Mouse (Mus musculus) liver, embryonic 14.5 days (tissue): Measurements from ENCODE around the gene Pheta1. TPM values are rescaled to one million over a fixed set of nuclear protein-coding genes. Genes with fewer than 3 reads are reported as not detected.

Experiments
- ATAC-seq: fragments of 200-750 bp; cut with Nextera tagmentation; 2 replicates; pipeline ENCODE4 v1.8.0; 2017; ENCODE audit warnings: moderate number of reproducible peaks, mild to moderate bottlenecking, moderate library complexity; ENCODE audit not compliant: insufficient read depth
- DNase-seq, 3 experiments: peaks; one replicate each; pipeline ENCODE4 v3.0.0-alpha.2; 2012 to 2013; ENCODE audit warnings: low read depth in 3 of 3, low spot score in 3 of 3
- H3K27ac ChIP-seq: fragments of 300-500 bp; sonication (generic); 2 replicates; pipeline ENCODE4 v1.5.1; 2014; ENCODE audit warnings: moderate library complexity, mild to moderate bottlenecking, control low read depth, inconsistent platforms
- H3K27me3 ChIP-seq: fragments of 300-500 bp; sonication (generic); 2 replicates; pipeline ENCODE4 v1.6.1; 2014; ENCODE audit warnings: mild to moderate bottlenecking, low read length, moderate library complexity; ENCODE audit not compliant: control insufficient read depth, insufficient read depth
- H3K36me3 ChIP-seq: fragments of 300-500 bp; sonication (generic); replicated peaks from 2 replicates; pipeline ENCODE4 v1.6.1; 2014; ENCODE audit warnings: low read depth; ENCODE audit not compliant: control insufficient read depth, insufficient read depth
- H3K4me1 ChIP-seq, 2 experiments: fragments of 200-500 bp in 1 of 2; fragments of 300-500 bp in 1 of 2; sonication (generic) in 1 of 2; replicated peaks; 2 replicates each; pipeline ENCODE4 v1.6.1; 2012 to 2014; ENCODE audit warnings: antibody characterized with exemption in 1 of 2, inconsistent platforms in 1 of 2, low read length in 1 of 2; ENCODE audit not compliant: control insufficient read depth in 2 of 2, insufficient read depth in 2 of 2
- H3K4me2 ChIP-seq: fragments of 300-500 bp; sonication (generic); 2 replicates; pipeline ENCODE4 v1.6.1; 2014; ENCODE audit warnings: low read depth, mild to moderate bottlenecking, control low read depth, moderate library complexity
- H3K4me3 ChIP-seq, 2 experiments: fragments of 200-500 bp in 1 of 2; fragments of 300-500 bp in 1 of 2; sonication (generic) in 1 of 2; 2 replicates each; pipeline ENCODE4 v1.5.1; 2012 to 2014; ENCODE audit warnings: low read depth in 2 of 2, low read length in 2 of 2, mild to moderate bottlenecking in 2 of 2, control low read depth in 1 of 2, inconsistent platforms in 1 of 2, moderate library complexity in 1 of 2; ENCODE audit not compliant: insufficient read depth in 1 of 2
- H3K9ac ChIP-seq: fragments of 300-500 bp; sonication (generic); replicated peaks from 2 replicates; pipeline ENCODE4 v1.6.1; 2014; ENCODE audit warnings: mild to moderate bottlenecking, control low read depth, moderate library complexity
- H3K9me3 ChIP-seq: fragments of 300-500 bp; sonication (generic); 2 replicates; pipeline ENCODE4 v1.6.1; 2016; ENCODE audit warnings: low read length, mixed read lengths; ENCODE audit not compliant: control insufficient read depth
- CTCF ChIP-seq: IDR thresholded peaks from 2 replicates; pipeline ENCODE4 v1.5.1; 2016; ENCODE audit warnings: antibody characterized with exemption, low read depth, control low read depth
- EP300 ChIP-seq: IDR thresholded peaks from 2 replicates; pipeline ENCODE4 v1.6.1; 2016; ENCODE audit warnings: antibody characterized with exemption, low read depth
- WGBS: fragments of 180-500 bp; shearing (Covaris S2); extraction: QIAGEN DNeasy Blood & Tissue Kit; methylation state at CpG from one replicate; pipeline ENCODE4 v1.1.7; 2014; ENCODE audit not compliant: insufficient replicate concordance; 5-methylcytosine and 5-hydroxymethylcytosine counted together
- polyA plus RNA-seq, 2 experiments: library from polyadenylated mRNA; depleted of rRNA in 1 of 2; stranded (reverse) in 1 of 2; unstranded in 1 of 2; fragments of >200 nt; fragmentation: Nextera tagmentation in 1 of 2; extraction: Ambion mirVana in 1 of 2; gene quantifications; 2 replicates each; pipeline versions ENCODE4 v1.2.1 to v1.2.3; 2012 to 2014

The Pheta1 gene
- polyA plus RNA-seq, 2 experiments: 2.4 to 2.6 TPM

DNA sequence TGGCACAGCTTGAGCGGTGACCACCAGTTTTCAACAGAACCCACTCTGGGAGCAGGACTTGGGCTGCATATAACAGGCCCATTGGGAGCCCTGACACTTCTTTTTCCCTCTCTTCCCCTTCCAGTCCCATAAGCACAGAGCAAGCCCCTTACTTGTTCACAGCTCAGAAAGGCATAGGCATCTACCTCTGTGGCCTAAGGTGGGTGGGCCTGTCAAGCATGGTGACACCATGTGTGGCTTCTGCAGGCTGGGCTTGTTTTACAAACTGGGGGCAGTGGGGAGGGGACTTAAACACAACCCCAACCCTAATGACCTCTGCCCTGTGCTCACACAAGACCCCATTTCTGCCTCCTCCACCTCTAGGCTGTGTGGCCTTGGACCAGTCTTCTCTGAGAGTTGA, 25.1 kb upstream of the Pheta1 start:
- TF ChIP-seq EP300 (no peak), CTCF (no peak)
- Histone ChIP-seq H3K36me3 (peaks cover 23% of the 10 kb centered on the region), H3K9me3 (no peaks in the 10 kb centered on the region), H3K9ac (no peak overlapping the region), H3K27ac (no peak overlapping the region), H3K4me3 (no peak overlapping the region), H3K4me1 (peaks cover 0 to 4% of the 10 kb centered on the region in 2 experiments; a peak in 1 of 4 replicates), H3K4me2 (no peak overlapping the region), H3K27me3 (no peaks in the 10 kb centered on the region)
- WGBS: 88% methylated on average over 1 of the region's 1 CpGs
- DNase-seq (no peak), ATAC-seq (no peak)

GRCm38 (mm10) chr5:121824121-121824520, 24.7 kb upstream of the Pheta1 start:
- Histone ChIP-seq H3K4me2 (no peak overlapping the region), H3K9ac (no peak overlapping the region), H3K9me3 (no peaks in the 10 kb centered on the region), H3K4me3 (no peak overlapping the region), H3K27me3 (no peaks in the 10 kb centered on the region), H3K27ac (no peak overlapping the region), H3K4me1 (peaks cover 0 to 4% of the 10 kb centered on the region in 2 experiments; a peak in 1 of 4 replicates), H3K36me3 (peaks cover 19% of the 10 kb centered on the region)
- ATAC-seq (0 out of 2 replicates have a peak, but pooled peaks have one; percentile 13), DNase-seq (no peak)
- 50% methylated on average over 4 of the region's 4 CpGs for WGBS
- TF ChIP-seq EP300 (no peak), CTCF (no peak)

- no peak for TF ChIP-seq EP300
- no peak for TF ChIP-seq CTCF
- DNase-seq (no peak), ATAC-seq (no peak)
- Histone ChIP-seq H3K4me3 (no peak overlapping the region), H3K9me3 (no peaks in the 10 kb centered on the region), H3K9ac (no peak overlapping the region), H3K36me3 (peaks cover 18% of the 10 kb centered on the region), H3K4me2 (no peak overlapping the region), H3K27me3 (no peaks in the 10 kb centered on the region), H3K27ac (no peak overlapping the region), H3K4me1 (peaks cover 0 to 4% of the 10 kb centered on the region in 2 experiments; a peak in 1 of 4 replicates)
- WGBS: 74% methylated on average over 3 of the region's 3 CpGs
These were observed 23.2 kb upstream of the Pheta1 start for GRCm38 (mm10) chr5:121825606-121826005.

DNA sequence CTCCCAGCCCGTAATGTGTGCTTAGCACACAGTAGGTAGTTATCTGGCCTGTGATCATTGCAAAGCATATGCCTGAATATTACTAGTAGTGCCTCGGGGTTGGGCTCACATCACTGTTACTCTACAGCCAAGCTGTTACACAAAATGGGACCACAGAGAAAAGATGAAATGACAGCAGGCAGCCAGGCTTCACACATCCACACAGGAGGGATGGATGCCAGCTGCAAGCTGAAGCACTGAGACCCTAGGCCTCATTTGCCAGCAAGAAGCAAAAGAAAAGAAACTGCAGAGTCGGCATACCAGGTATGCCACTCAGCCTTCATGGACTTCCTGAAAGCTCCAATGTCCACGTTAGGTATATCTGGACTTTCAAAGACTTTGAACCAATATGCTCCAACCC, 20.9 kb upstream of the Pheta1 start:
- H3K9ac ChIP-seq: no peak overlapping the region
- peaks cover 0 to 6% of the 10 kb centered on the region in 2 experiments; a peak in 2 of 4 replicates for H3K4me1 ChIP-seq
- no peak overlapping the region for H3K27ac ChIP-seq
- H3K27me3 ChIP-seq: no peaks in the 10 kb centered on the region
- no peaks in the 10 kb centered on the region for H3K9me3 ChIP-seq
- DNase-seq: no peak
- no peak overlapping the region for H3K4me3 ChIP-seq
- 81% methylated on average over 4 of the region's 4 CpGs for WGBS
- ATAC-seq: no peak
- TF ChIP-seq CTCF (no peak), EP300 (no peak)
- H3K4me2 ChIP-seq: no peak overlapping the region
- peaks cover 14% of the 10 kb centered on the region for H3K36me3 ChIP-seq

GRCm38 (mm10) chr5:121828491-121829432, 20.0 kb upstream of the Pheta1 start:
- ATAC-seq (no peak), DNase-seq (no peak)
- no peaks in the 10 kb centered on the region for H3K9me3 ChIP-seq
- H3K4me3 ChIP-seq: no peak overlapping the region
- 83% methylated on average over 81 of the region's 82 CpGs for WGBS
- H3K27ac ChIP-seq: no peak overlapping the region
- H3K9ac ChIP-seq: no peak overlapping the region
- H3K4me1 ChIP-seq: peaks cover 0 to 7% of the 10 kb centered on the region in 2 experiments; a peak in 3 of 4 replicates
- peaks cover 14% of the 10 kb centered on the region for H3K36me3 ChIP-seq
- H3K4me2 ChIP-seq: 0 out of 2 replicates have a peak overlapping the region, but pooled peaks have one; percentile 20
- no peaks in the 10 kb centered on the region for H3K27me3 ChIP-seq
- TF ChIP-seq EP300 (no peak), CTCF (no peak)
